Mouse (Mus musculus) midbrain, embryonic 14.5 days (tissue): ENCODE data around the gene Dhx30. TPM values are rescaled to one million over a fixed set of nuclear protein-coding genes. Genes with fewer than 3 reads are reported as not detected.

Experiments
- ATAC-seq: fragments of 200-750 bp; cut with Nextera tagmentation; 2 replicates; pipeline ENCODE4 v1.8.0; 2017; ENCODE audit warnings: moderate number of reproducible peaks, moderate library complexity; ENCODE audit not compliant: low FRiP score, low TSS enrichment
- DNase-seq: peaks from one replicate; pipeline ENCODE4 v3.0.0-alpha.2; 2015
- H3K27ac ChIP-seq: fragments of 300-500 bp; sonication (generic); replicated peaks from 2 replicates; pipeline ENCODE4 v1.5.1; 2014; ENCODE audit warnings: mild to moderate bottlenecking, low read depth, low read length, moderate library complexity
- H3K27me3 ChIP-seq: fragments of 300-500 bp; sonication (generic); 2 replicates; pipeline ENCODE4 v1.6.1; 2014; ENCODE audit warnings: low read length, control low read depth, mixed read lengths; ENCODE audit not compliant: control insufficient read depth, insufficient read depth
- H3K36me3 ChIP-seq: fragments of 300-500 bp; sonication (generic); 2 replicates; pipeline ENCODE4 v1.6.1; 2014; ENCODE audit warnings: low read length, control low read depth; ENCODE audit not compliant: control insufficient read depth, insufficient read depth
- H3K4me1 ChIP-seq: fragments of 300-500 bp; sonication (generic); 2 replicates; pipeline ENCODE4 v1.6.1; 2014; ENCODE audit warnings: mild to moderate bottlenecking, antibody characterized with exemption, low read length, control low read depth; ENCODE audit not compliant: control insufficient read depth, insufficient read depth
- H3K4me2 ChIP-seq: fragments of 300-500 bp; sonication (generic); 2 replicates; pipeline ENCODE4 v1.6.1; 2014; ENCODE audit warnings: mild to moderate bottlenecking, low read length, moderate library complexity
- H3K4me3 ChIP-seq: fragments of 300-500 bp; sonication (generic); replicated peaks from 2 replicates; pipeline ENCODE4 v1.5.1; 2014; ENCODE audit warnings: low read depth, low read length
- H3K9ac ChIP-seq: fragments of 300-500 bp; sonication (generic); replicated peaks from 2 replicates; pipeline ENCODE4 v1.6.1; 2014; ENCODE audit warnings: mild to moderate bottlenecking, low read length, moderate library complexity
- H3K9me3 ChIP-seq: fragments of 300-500 bp; sonication (generic); 2 replicates; pipeline ENCODE4 v1.6.1; 2016; ENCODE audit warnings: low read length, control low read depth, mixed read lengths; ENCODE audit not compliant: control insufficient read depth
- WGBS: fragments of 180-500 bp; shearing (Covaris S2); extraction: QIAGEN DNeasy Blood & Tissue Kit; methylation state at CpG from one replicate; pipeline ENCODE4 v1.1.7; 2014; 5-methylcytosine and 5-hydroxymethylcytosine counted together
- polyA plus RNA-seq: library from polyadenylated mRNA; unstranded; fragments of >200 nt; fragmentation: Nextera tagmentation; extraction: Ambion mirVana; gene quantifications from 2 replicates; pipeline ENCODE4 v1.2.1, GENCODE M21; 2014

Gene Dhx30
- polyA plus RNA-seq, 1 experiment from 2014 or later: 191 TPM

- H3K4me1 ChIP-seq: peaks cover 22% of the 10 kb centered on the region
- no peak overlapping the region for H3K27ac ChIP-seq
- H3K9ac ChIP-seq: no peak overlapping the region
- no peaks in the 10 kb centered on the region for H3K9me3 ChIP-seq
- WGBS: 5% methylated on average over 3 of the region's 3 CpGs
- no peaks in the 10 kb centered on the region for H3K36me3 ChIP-seq
- H3K4me2 ChIP-seq: no peak overlapping the region
- no peaks in the 10 kb centered on the region for H3K27me3 ChIP-seq
- DNase-seq (peak; percentile 41), ATAC-seq (no peak)
- no peak overlapping the region for H3K4me3 ChIP-seq
These were observed 69.8 kb downstream of the Dhx30 start for GRCm38 (mm10) chr9:110047857-110048256.

GRCm38 (mm10) chr9:110047260-110047659 lies 70.4 kb downstream of the Dhx30 start:
- Histone ChIP-seq H3K4me2 (no peak overlapping the region), H3K27me3 (no peaks in the 10 kb centered on the region), H3K9me3 (no peaks in the 10 kb centered on the region), H3K9ac (no peak overlapping the region), H3K27ac (no peak overlapping the region), H3K4me1 (peaks cover 17% of the 10 kb centered on the region), H3K4me3 (no peak overlapping the region), H3K36me3 (no peaks in the 10 kb centered on the region)
- DNase-seq: no peak
- ATAC-seq: no peak

- H3K27me3 ChIP-seq: no peaks in the 10 kb centered on the region
- no peak overlapping the region for H3K4me2 ChIP-seq
- DNase-seq: no peak
These were observed 71.8 kb downstream of the Dhx30 start for GRCm38 (mm10) chr9:110045763-110046377.

GRCm38 (mm10) chr9:110044373-110044772 lies 73.3 kb downstream of the Dhx30 start:
- no peak overlapping the region for H3K27ac ChIP-seq
- H3K9ac ChIP-seq: no peak overlapping the region
- no peak overlapping the region for H3K4me3 ChIP-seq
- DNase-seq (no peak), ATAC-seq (no peak)
- 96% methylated on average over 4 of the region's 4 CpGs for WGBS
- H3K36me3 ChIP-seq: peaks cover 7% of the 10 kb centered on the region; the same call in 1 of the 2 replicates
- no peaks in the 10 kb centered on the region for H3K27me3 ChIP-seq
- no peaks in the 10 kb centered on the region for H3K9me3 ChIP-seq
- H3K4me2 ChIP-seq: no peak overlapping the region
- no peaks in the 10 kb centered on the region for H3K4me1 ChIP-seq

More at GRCm38 (mm10) chr9:110045763-110046377, 71.8 kb downstream of the Dhx30 start:
- Histone ChIP-seq H3K27ac (no peak overlapping the region), H3K4me3 (no peak overlapping the region), H3K9me3 (no peaks in the 10 kb centered on the region), H3K9ac (no peak overlapping the region), H3K36me3 (no peaks in the 10 kb centered on the region), H3K4me1 (peaks cover 3% of the 10 kb centered on the region; the same call in 1 of the 2 replicates)
- no peak for ATAC-seq

GRCm38 (mm10) chr9:110038485-110038884 lies 79.1 kb downstream of the Dhx30 start:
- DNase-seq (no peak), ATAC-seq (no peak)
- Histone ChIP-seq H3K27me3 (no peaks in the 10 kb centered on the region), H3K4me2 (no peak overlapping the region), H3K9me3 (no peaks in the 10 kb centered on the region), H3K9ac (no peak overlapping the region), H3K4me3 (no peak overlapping the region), H3K36me3 (peaks cover 47% of the 10 kb centered on the region), H3K27ac (no peak overlapping the region), H3K4me1 (no peaks in the 10 kb centered on the region)
- 97% methylated on average over 2 of the region's 2 CpGs for WGBS

GRCm38 (mm10) chr9:110037895-110038294 lies 79.7 kb downstream of the Dhx30 start:
- H3K36me3 ChIP-seq: peaks cover 50% of the 10 kb centered on the region
- H3K9me3 ChIP-seq: no peaks in the 10 kb centered on the region
- H3K4me3 ChIP-seq: no peak overlapping the region
- H3K27ac ChIP-seq: no peak overlapping the region
- no peak overlapping the region for H3K4me2 ChIP-seq
- ATAC-seq (no peak), DNase-seq (no peak)
- H3K4me1 ChIP-seq: no peaks in the 10 kb centered on the region
- no peak overlapping the region for H3K9ac ChIP-seq
- 96% methylated on average over 8 of the region's 8 CpGs for WGBS
- no peaks in the 10 kb centered on the region for H3K27me3 ChIP-seq

GRCm38 (mm10) chr9:110035091-110035490 lies 82.5 kb downstream of the Dhx30 start:
- Histone ChIP-seq H3K4me3 (no peak overlapping the region), H3K27ac (no peak overlapping the region), H3K4me1 (no peaks in the 10 kb centered on the region), H3K27me3 (no peaks in the 10 kb centered on the region), H3K9ac (no peak overlapping the region), H3K4me2 (no peak overlapping the region), H3K36me3 (peaks cover 47% of the 10 kb centered on the region), H3K9me3 (no peaks in the 10 kb centered on the region)
- DNase-seq: no peak
- ATAC-seq: no peak
- 89% methylated on average over 4 of the region's 4 CpGs for WGBS

Other genes starting within 250 kb of the Dhx30 start
- gene Cdc25a, start 242.3 kb downstream of the Dhx30 start, polyA plus RNA-seq: 8.4 and 13.8 TPM in 2 replicates
- gene Map4, start 186.4 kb downstream of the Dhx30 start, polyA plus RNA-seq: 144 and 159 TPM in 2 replicates
- 93.2 and 139 TPM in 2 replicates for gene Smarcc1, start 122 bp downstream of the Dhx30 start, polyA plus RNA-seq
- gene Cspg5, start 126.0 kb upstream of the Dhx30 start, polyA plus RNA-seq: 105 and 178 TPM in 2 replicates
- 43.4 and 43.5 TPM in 2 replicates for gene Elp6, start 187.3 kb upstream of the Dhx30 start, polyA plus RNA-seq
- gene Scap, start 215.5 kb upstream of the Dhx30 start, polyA plus RNA-seq: 50.5 and 52.4 TPM in 2 replicates